Mouse (Mus musculus) megakaryocyte-erythroid progenitor cell, adult 5 weeks (primary cell): Measurements from ENCODE around the gene Rimbp3. TPM values are rescaled to one million over a fixed set of nuclear protein-coding genes. Genes with fewer than 3 reads are reported as not detected.

Experiments
- polyA plus RNA-seq: library from polyadenylated mRNA; stranded (reverse); fragments of >175 nt; gene quantifications from 2 replicates; pipeline ENCODE4 v1.2.3, GENCODE M21; 2012

The Rimbp3 gene
- polyA plus RNA-seq: 0.18 and 0.25 TPM in 2 replicates

GRCm38 (mm10) chr16:17208389-17209361 lies at the start of gene Rimbp3:
Gene Rimbp3, plus strand, starts transcription at chr16:17208603.

GRCm38 (mm10) chr16:17202549-17202948 lies 5.9 kb upstream of the Rimbp3 start, which contains the start of gene Ube2l3:
Gene Ube2l3, minus strand, starts transcription at chr16:17202649.

GRCm38 (mm10) chr16:17232794-17233701 lies 24.6 kb downstream of the Rimbp3 start, which contains the start of gene Hic2:
Gene Hic2, plus strand, starts transcription at chr16:17233572.

Other genes with a start within 250 kb of the Rimbp3 start
- gene Mapk1, start 225.2 kb upstream of the Rimbp3 start, polyA plus RNA-seq: 34.1 and 36.3 TPM in 2 replicates
- 1.1 and 1.8 TPM in 2 replicates for gene Ypel1, start 138.9 kb upstream of the Rimbp3 start, polyA plus RNA-seq
- gene Ppil2, start 97.3 kb upstream of the Rimbp3 start, polyA plus RNA-seq: 62.2 and 70.3 TPM in 2 replicates
- 17.4 and 21.5 TPM in 2 replicates for gene 2610318N02Rik, start 83.4 kb upstream of the Rimbp3 start, polyA plus RNA-seq
- gene Sdf2l1, start 76.2 kb upstream of the Rimbp3 start, polyA plus RNA-seq: 372 and 512 TPM in 2 replicates
- 53.3 and 57.2 TPM in 2 replicates for gene Ydjc, start 64.0 kb upstream of the Rimbp3 start, polyA plus RNA-seq
- gene Ccdc116, start 61.4 kb upstream of the Rimbp3 start, polyA plus RNA-seq: 2.6 and 3.2 TPM in 2 replicates
- gene Ube2l3, start 6.0 kb upstream of the Rimbp3 start, polyA plus RNA-seq: 80.5 and 87.5 TPM in 2 replicates
- 5.5 and 7.6 TPM in 2 replicates for gene Hic2, start 25.0 kb downstream of the Rimbp3 start, polyA plus RNA-seq
- gene Tmem191c, start 67.5 kb downstream of the Rimbp3 start, polyA plus RNA-seq: 18.3 and 31.9 TPM in 2 replicates
- not detected in 2 replicates for gene Serpind1, start 122.8 kb downstream of the Rimbp3 start, polyA plus RNA-seq
- gene Snap29, start 197.4 kb downstream of the Rimbp3 start, polyA plus RNA-seq: 3.4 and 4.4 TPM in 2 replicates
- gene Pi4ka, start 197.7 kb downstream of the Rimbp3 start, polyA plus RNA-seq: 25.8 and 26.5 TPM in 2 replicates
- gene Crkl, start 243.4 kb downstream of the Rimbp3 start, polyA plus RNA-seq: 23.0 and 23.5 TPM in 2 replicates